Mouse (Mus musculus) neutrophil, adult 5-6 weeks (primary cell): ENCODE measurements at regions not wholly inside any gene's neighbourhood (a gene's known extent, or its start where the extent isn't known, plus 50 kb on each side); places are given as distances from the start of the nearest gene placed in this dataset.

Source experiments
- ATAC-seq: fragments of 151-379, 151-347 bp; 2 replicates; pipeline ENCODE4 v1.8.0; 2017; ENCODE audit warnings: mild to moderate bottlenecking, moderate TSS enrichment; ENCODE audit not compliant: insufficient number of reproducible peaks, poor library complexity, low FRiP score, severe bottlenecking; ENCODE audit errors: extremely low read depth

DNA sequence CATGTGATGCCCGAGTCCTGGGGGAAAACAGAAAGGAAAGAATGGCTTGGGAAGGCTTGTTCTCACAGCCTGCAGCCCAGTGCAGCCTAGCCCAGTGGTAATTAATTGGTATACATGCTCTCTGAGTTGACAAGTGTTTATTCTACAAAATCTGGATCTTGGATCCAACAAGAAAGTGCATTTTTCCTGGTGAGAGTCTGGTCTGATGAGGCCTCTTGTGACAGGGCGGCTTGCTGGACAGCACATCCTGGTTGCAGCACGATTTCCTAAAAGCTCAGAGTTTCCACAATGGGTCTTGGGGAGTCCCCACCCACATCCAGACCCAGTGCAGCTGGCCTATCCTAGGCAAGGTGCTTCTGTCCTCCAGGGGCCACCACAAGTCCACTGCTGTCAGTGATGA, 332.7 kb upstream of the Dio3 start:
- no peak for ATAC-seq

DNA sequence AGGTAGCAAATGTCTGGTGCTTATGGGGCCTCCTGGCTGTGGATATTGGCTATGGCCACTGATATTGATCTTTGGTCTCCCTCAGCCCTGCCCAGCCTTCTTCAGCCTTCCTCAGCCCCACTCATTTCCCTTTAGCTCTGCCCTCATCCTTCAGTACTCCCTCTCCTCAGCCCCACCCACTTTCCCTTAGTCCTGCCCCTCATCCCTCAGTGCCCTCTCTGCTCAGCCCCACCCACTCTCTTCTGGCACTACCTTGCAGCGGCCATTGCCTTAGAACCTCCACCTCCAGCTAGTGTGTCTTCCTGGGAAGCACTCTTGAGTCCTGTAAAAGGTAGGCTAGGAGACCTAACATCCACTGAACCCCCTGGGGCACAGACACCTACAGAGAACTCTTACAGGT, 331.9 kb upstream of the Dio3 start:
- ATAC-seq: no peak

DNA sequence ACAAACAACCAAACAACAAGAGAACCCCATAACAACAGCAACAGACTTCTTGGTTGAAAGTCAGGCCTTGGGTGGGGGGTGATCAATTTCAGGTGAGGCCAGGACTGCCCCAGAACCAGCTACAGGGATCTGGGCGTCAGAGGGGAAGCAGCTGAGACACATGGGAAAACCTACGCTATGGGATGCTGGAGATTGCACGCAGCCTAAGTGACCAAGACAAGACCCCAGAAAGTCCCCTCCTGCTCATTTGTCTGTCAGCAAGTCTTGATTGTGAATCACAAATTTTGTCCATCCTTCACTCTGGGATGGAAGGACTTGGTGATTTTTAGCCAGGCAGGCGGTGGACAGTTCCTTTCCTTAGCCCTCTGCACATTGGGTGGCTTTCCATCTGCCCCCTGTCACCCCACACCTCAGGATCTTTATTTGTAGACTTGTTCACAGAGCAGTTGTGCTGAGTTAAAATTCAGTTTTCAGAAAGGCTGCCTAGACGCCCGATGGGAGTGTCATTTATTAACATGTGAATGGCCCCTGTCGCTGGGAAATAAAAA, 330.9 kb upstream of the Dio3 start:
- ATAC-seq: no peak

GRCm38 (mm10) chr12:109948434-109948984, 330.4 kb upstream of the Dio3 start:
- ATAC-seq: no peak

DNA sequence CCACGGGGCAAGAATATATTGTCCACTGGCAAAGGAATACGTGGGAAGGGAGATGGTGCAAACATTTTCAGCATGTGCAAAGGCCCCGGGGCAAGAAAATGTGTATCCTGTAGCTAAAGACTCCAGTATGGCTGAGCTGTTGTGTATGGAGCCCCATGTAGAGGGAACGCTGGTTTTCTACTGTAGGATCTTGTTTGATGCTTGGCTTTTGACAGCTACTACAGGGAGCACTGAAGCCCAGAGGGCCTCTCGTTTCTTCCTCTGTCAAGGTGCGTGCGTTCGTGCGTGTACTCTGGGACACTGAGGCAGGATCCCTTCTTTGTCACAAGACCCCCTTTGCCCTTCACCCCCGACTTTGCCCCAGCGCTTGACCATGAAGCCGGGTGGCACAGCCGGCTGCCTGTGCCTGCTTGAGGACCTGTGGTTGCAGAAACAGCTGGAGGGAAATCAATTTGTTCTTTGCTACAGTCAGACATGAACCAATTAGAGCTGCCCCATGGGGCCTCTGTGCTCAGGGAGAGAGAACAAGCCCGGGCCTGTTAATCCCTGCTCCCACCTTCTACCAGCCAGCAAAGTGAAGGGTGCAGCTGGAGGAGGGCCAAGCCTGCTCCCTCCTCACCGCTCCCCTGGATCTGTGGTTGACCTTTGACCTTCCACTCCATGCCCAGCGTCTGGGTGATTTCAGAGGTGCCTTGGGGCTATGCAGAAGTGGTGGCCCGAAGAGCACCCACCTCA, 329.5 kb upstream of the Dio3 start:
- no peak for ATAC-seq

- ATAC-seq: no peak
Measured at GRCm38 (mm10) chr12:109950632-109951031, 328.2 kb upstream of the Dio3 start.

DNA sequence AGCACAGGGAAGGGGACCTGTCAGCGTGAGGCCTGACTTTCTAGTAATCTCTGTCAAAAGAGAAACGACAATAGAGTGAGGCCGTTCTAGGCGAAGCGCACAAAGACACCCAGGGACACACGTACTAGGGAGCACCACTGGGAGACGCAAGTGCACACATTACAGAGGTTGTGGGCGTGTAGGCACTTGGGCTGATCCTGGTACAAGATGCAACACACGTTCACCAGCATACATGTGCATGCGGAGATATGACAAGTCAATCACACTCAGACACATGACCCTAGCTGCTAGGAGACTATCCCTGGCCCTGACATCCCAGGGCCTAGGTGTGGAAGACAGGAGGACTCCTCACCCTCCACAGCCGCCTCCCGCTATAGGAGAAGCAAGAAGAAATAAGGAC, 327.4 kb upstream of the Dio3 start:
- no peak for ATAC-seq

- ATAC-seq: no peak
Measured at GRCm38 (mm10) chr12:109951884-109952456, 326.9 kb upstream of the Dio3 start.

DNA sequence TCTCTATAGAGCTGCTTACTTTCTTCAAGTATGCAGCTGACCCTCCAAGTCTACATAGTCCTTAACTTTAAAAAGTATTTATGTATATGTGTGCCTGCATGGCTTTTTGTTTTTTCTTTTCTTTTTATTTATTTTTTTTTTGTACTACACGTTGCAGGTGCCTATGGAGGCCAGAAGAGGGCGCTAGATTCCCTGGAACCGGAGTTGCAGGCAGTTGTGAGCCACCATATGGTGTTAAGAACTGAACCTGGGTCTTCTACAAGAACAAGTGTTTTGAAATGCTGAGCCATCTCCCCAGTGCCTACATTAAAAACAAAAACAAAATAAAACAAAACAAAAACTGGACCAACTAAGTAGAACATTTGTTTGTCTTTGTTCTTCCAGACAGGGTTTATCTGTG, 325.9 kb upstream of the Dio3 start:
- no peak for ATAC-seq

- no peak for ATAC-seq
Measured at GRCm38 (mm10) chr12:109957305-109957704, 321.6 kb upstream of the Dio3 start.

DNA sequence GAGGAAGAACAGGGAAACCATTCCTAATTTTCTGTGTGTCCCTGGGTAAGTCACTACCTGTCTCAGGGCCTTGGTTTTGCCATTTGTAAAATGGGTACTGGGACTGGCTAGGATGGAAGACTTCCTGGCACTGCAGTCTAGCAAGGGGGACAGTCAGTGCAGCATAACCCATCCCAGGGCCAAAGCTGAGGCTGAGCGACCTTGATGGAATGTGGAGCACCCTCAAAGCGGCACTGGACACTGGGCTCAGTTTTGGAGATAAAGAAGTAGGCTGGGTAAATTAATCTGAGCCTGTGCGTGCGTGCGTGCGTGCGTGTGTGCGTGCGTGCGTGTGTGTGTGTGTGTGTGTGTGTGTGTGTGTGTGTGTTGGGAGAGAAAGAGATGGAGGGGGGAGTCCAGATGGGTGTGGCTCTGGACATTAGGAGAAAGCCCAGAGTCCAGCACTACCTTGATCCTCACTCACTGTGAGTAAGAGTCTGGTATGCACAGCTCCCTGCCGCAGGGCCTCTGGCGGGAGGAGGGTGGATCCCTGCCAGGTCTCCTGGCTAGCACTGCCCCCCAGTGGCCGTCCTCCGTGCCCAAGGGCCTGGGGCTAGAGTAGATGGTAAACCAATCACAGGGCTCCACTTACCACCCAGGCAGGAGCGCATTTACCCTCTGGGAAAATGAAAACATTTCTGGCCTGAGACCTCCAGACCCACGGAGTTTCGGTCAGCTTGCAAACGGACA, 320.3 kb upstream of the Dio3 start:
- ATAC-seq: no peak

DNA sequence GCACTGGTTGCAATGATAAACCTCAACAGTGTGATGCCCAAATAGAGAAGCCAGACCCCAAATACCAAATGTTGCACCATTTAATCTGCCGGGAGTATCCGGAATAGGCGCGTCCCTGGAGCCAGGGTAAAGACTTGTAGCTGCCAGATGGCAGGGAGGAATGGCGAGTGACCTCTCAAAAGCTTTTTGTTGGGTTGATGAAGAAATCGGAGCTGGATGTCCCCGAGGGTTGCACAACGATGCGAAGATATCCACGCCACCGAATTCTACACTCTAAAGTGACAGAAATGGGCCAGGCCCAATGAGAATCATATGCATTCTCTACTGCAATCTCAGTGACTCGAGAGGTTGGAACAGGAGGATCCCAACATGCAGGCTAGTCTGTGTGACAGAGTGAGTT, 312.1 kb upstream of the Dio3 start:
- ATAC-seq: no peak

GRCm38 (mm10) chr12:109968303-109968702, 310.6 kb upstream of the Dio3 start:
- ATAC-seq: no peak

DNA sequence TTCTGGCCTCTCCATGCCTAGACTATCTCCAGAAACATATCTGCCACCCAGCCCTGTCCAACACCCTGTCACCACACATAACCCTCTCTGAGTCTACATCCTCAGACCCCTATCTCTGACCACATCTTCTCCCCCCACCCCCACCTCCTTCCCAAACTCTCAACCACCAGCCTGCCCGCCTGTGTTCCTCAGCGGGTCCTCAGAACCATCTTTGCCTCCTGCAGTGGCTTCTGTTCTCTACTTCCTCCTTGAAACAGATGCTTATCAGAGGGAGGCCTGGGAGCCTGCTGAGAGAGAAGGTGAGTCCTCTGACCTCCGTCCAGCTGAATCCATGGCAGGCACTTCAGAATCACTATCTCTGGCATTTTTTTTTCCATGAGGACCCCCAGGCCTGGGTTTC, 307.4 kb upstream of the Dio3 start:
- no peak for ATAC-seq

GRCm38 (mm10) chr12:109972366-109973015, 306.4 kb upstream of the Dio3 start:
- ATAC-seq: no peak

GRCm38 (mm10) chr12:109973598-109973997, 305.3 kb upstream of the Dio3 start:
- no peak for ATAC-seq

GRCm38 (mm10) chr12:109975176-109975972, 303.5 kb upstream of the Dio3 start:
- ATAC-seq: no peak

- ATAC-seq: no peak
Measured at GRCm38 (mm10) chr12:109984651-109985050, 294.2 kb upstream of the Dio3 start.

GRCm38 (mm10) chr12:109993410-109993809, 285.5 kb upstream of the Dio3 start:
- no peak for ATAC-seq
